Mouse (Mus musculus) limb, embryonic 14.5 days (tissue): Measurements from ENCODE around the gene Dgkb. TPM values are rescaled to one million over a fixed set of nuclear protein-coding genes. Genes with fewer than 3 reads are reported as not detected.

Experiments used
- ATAC-seq: fragments of 200-750 bp; cut with Nextera tagmentation; 2 replicates; pipeline ENCODE4 v1.8.0; 2017; ENCODE audit warnings: low read depth, moderate number of reproducible peaks, moderate TSS enrichment; ENCODE audit not compliant: low FRiP score
- DNase-seq: peaks from one replicate; pipeline ENCODE4 v3.0.0-alpha.2; 2015; ENCODE audit warnings: low spot score
- H3K27ac ChIP-seq: fragments of 300-500 bp; sonication (generic); replicated peaks from 2 replicates; pipeline ENCODE4 v1.5.1; 2014; ENCODE audit warnings: low read depth, mild to moderate bottlenecking, low read length, moderate library complexity, mixed read lengths
- H3K27me3 ChIP-seq: fragments of 300-500 bp; sonication (generic); 2 replicates; pipeline ENCODE4 v1.6.1; 2014; ENCODE audit warnings: low read length, mixed read lengths; ENCODE audit not compliant: control insufficient read depth, insufficient read depth
- H3K36me3 ChIP-seq: fragments of 300-500 bp; sonication (generic); 2 replicates; pipeline ENCODE4 v1.6.1; 2014; ENCODE audit warnings: mild to moderate bottlenecking, low read length, moderate library complexity, mixed read lengths; ENCODE audit not compliant: control insufficient read depth, insufficient read depth
- H3K4me1 ChIP-seq: fragments of 300-500 bp; sonication (generic); 2 replicates; pipeline ENCODE4 v1.6.1; 2014; ENCODE audit warnings: antibody characterized with exemption, low read length, mixed read lengths; ENCODE audit not compliant: control insufficient read depth, insufficient read depth
- H3K4me2 ChIP-seq: fragments of 300-500 bp; sonication (generic); replicated peaks from 2 replicates; pipeline ENCODE4 v1.6.1; 2014; ENCODE audit warnings: low read depth, mild to moderate bottlenecking, low read length, moderate library complexity; ENCODE audit not compliant: severe bottlenecking
- H3K4me3 ChIP-seq: fragments of 300-500 bp; sonication (generic); replicated peaks from 2 replicates; pipeline ENCODE4 v1.5.1; 2014; ENCODE audit warnings: low read length
- H3K9ac ChIP-seq: fragments of 300-500 bp; sonication (generic); 2 replicates; pipeline ENCODE4 v1.6.1; 2014; ENCODE audit warnings: mild to moderate bottlenecking, low read depth, low read length, moderate library complexity; ENCODE audit not compliant: severe bottlenecking
- H3K9me3 ChIP-seq: fragments of 300-500 bp; sonication (generic); 2 replicates; pipeline ENCODE4 v1.6.1; 2016; ENCODE audit warnings: low read length; ENCODE audit not compliant: control insufficient read depth
- POLR2A ChIP-seq: fragments of 200-500 bp; IDR thresholded peaks from 2 replicates; pipeline ENCODE4 v1.8.0; 2012; ENCODE audit warnings: inconsistent platforms, mild to moderate bottlenecking, moderate library complexity, borderline replicate concordance; ENCODE audit not compliant: insufficient read depth, insufficient read length; ENCODE audit errors: extremely low read depth
- WGBS: fragments of 180-500 bp; shearing (Covaris S2); extraction: QIAGEN DNeasy Blood & Tissue Kit; methylation state at CpG from one replicate; pipeline ENCODE4 v1.1.7; 2014; 5-methylcytosine and 5-hydroxymethylcytosine counted together
- polyA plus RNA-seq, 2 experiments: library from polyadenylated mRNA; depleted of rRNA in 1 of 2; stranded (reverse) in 1 of 2; unstranded in 1 of 2; fragments of >200 nt; fragmentation: Nextera tagmentation in 1 of 2; extraction: Ambion mirVana in 1 of 2; gene quantifications; 2 replicates each; pipeline versions ENCODE4 v1.2.1 to v1.2.3; 2012 to 2014

Dgkb gene
- polyA plus RNA-seq, 2 experiments, result 0.56 to 0.80 TPM

- Histone ChIP-seq H3K36me3 (no peaks in the 10 kb centered on the region), H3K27ac (no peak overlapping the region), H3K4me3 (no peak overlapping the region), H3K27me3 (no peaks in the 10 kb centered on the region), H3K9ac (no peak overlapping the region), H3K4me1 (no peaks in the 10 kb centered on the region), H3K9me3 (no peaks in the 10 kb centered on the region), H3K4me2 (no peak overlapping the region)
- ATAC-seq, result no peak
- TF ChIP-seq POLR2A, result no peak
- no peak for DNase-seq
- WGBS, result 80% methylated on average over 6 of the region's 6 CpGs
Observed at GRCm38 (mm10) chr12:37996417-37996946, 179.0 kb downstream of the Dgkb start.

- Histone ChIP-seq H3K36me3 (no peaks in the 10 kb centered on the region), H3K4me2 (no peak overlapping the region), H3K4me1 (no peaks in the 10 kb centered on the region), H3K27me3 (no peaks in the 10 kb centered on the region), H3K27ac (no peak overlapping the region), H3K9ac (no peak overlapping the region), H3K4me3 (no peak overlapping the region), H3K9me3 (no peaks in the 10 kb centered on the region)
- DNase-seq, result no peak
- WGBS, result 85% methylated on average over 4 of the region's 4 CpGs
- TF ChIP-seq POLR2A, result no peak
- no peak for ATAC-seq
Observed at GRCm38 (mm10) chr12:38017674-38018073, 200.1 kb downstream of the Dgkb start.

- TF ChIP-seq POLR2A, result no peak
- Histone ChIP-seq H3K9me3 (no peaks in the 10 kb centered on the region), H3K9ac (no peak overlapping the region), H3K27me3 (no peaks in the 10 kb centered on the region), H3K27ac (no peak overlapping the region), H3K4me1 (no peaks in the 10 kb centered on the region), H3K4me3 (no peak overlapping the region), H3K36me3 (no peaks in the 10 kb centered on the region), H3K4me2 (no peak overlapping the region)
- 89% methylated on average over 5 of the region's 5 CpGs for WGBS
- DNase-seq (no peak), ATAC-seq (no peak)
Observed at GRCm38 (mm10) chr12:38047256-38047655, 229.7 kb downstream of the Dgkb start.

GRCm38 (mm10) chr12:38088224-38088623 lies 270.7 kb downstream of the Dgkb start:
- no peaks in the 10 kb centered on the region for H3K4me1 ChIP-seq
- no peak for TF ChIP-seq POLR2A
- no peak overlapping the region for H3K9ac ChIP-seq
- H3K4me3 ChIP-seq, result no peak overlapping the region
- H3K36me3 ChIP-seq, result no peaks in the 10 kb centered on the region
- no peak overlapping the region for H3K27ac ChIP-seq
- 90% methylated on average over 3 of the region's 3 CpGs for WGBS
- DNase-seq (no peak), ATAC-seq (no peak)
- no peaks in the 10 kb centered on the region for H3K27me3 ChIP-seq
- H3K4me2 ChIP-seq, result no peak overlapping the region
- no peaks in the 10 kb centered on the region for H3K9me3 ChIP-seq

- no peak overlapping the region for H3K9ac ChIP-seq
- no peaks in the 10 kb centered on the region for H3K9me3 ChIP-seq
- 62% methylated on average over 3 of the region's 3 CpGs for WGBS
- no peak overlapping the region for H3K4me2 ChIP-seq
- H3K27ac ChIP-seq, result no peak overlapping the region
- no peaks in the 10 kb centered on the region for H3K27me3 ChIP-seq
- no peak overlapping the region for H3K4me3 ChIP-seq
- H3K36me3 ChIP-seq, result no peaks in the 10 kb centered on the region
- no peak for ATAC-seq
- TF ChIP-seq POLR2A, result no peak
- no peak for DNase-seq
- H3K4me1 ChIP-seq, result no peaks in the 10 kb centered on the region
Observed at GRCm38 (mm10) chr12:38111928-38112327, 294.4 kb downstream of the Dgkb start.
